Mouse (Mus musculus) kidney, embryonic 15.5 days (tissue): ENCODE data around the gene G3bp2. TPM values are rescaled to one million over a fixed set of nuclear protein-coding genes. Genes with fewer than 3 reads are reported as not detected.

Experiments used
- ATAC-seq: fragments of 200-750 bp; cut with Nextera tagmentation; replicated peaks from 2 replicates; pipeline ENCODE4 v1.8.0; 2017; ENCODE audit warnings: moderate TSS enrichment; ENCODE audit not compliant: low FRiP score
- H3K27ac ChIP-seq: fragments of 300-500 bp; sonication (generic); 2 replicates; pipeline ENCODE4 v1.5.1; 2015; ENCODE audit warnings: mild to moderate bottlenecking, inconsistent platforms
- H3K27me3 ChIP-seq: fragments of 300-500 bp; sonication (generic); 2 replicates; pipeline ENCODE4 v1.6.1; 2015; ENCODE audit warnings: inconsistent platforms
- H3K36me3 ChIP-seq: fragments of 300-500 bp; sonication (generic); 2 replicates; pipeline ENCODE4 v1.6.1; 2015; ENCODE audit warnings: inconsistent platforms
- H3K4me1 ChIP-seq: fragments of 300-500 bp; sonication (generic); 2 replicates; pipeline ENCODE4 v1.6.1; 2015; ENCODE audit warnings: inconsistent platforms
- H3K4me2 ChIP-seq: fragments of 300-500 bp; sonication (generic); 2 replicates; pipeline ENCODE4 v1.6.1; 2015; ENCODE audit warnings: moderate library complexity, mild to moderate bottlenecking, inconsistent platforms
- H3K4me3 ChIP-seq: fragments of 300-500 bp; sonication (generic); replicated peaks from 2 replicates; pipeline ENCODE4 v1.5.1; 2015; ENCODE audit warnings: mild to moderate bottlenecking, inconsistent platforms
- H3K9ac ChIP-seq: fragments of 300-500 bp; sonication (generic); 2 replicates; pipeline ENCODE4 v1.6.1; 2015; ENCODE audit warnings: mild to moderate bottlenecking, inconsistent platforms
- H3K9me3 ChIP-seq: fragments of 300-500 bp; sonication (generic); replicated peaks from 2 replicates; pipeline ENCODE4 v1.6.1; 2016; ENCODE audit warnings: inconsistent platforms
- WGBS: fragments of 180-500 bp; shearing (Covaris S2); methylation state at CpG from one replicate; pipeline ENCODE4 v1.1.7; 2015; ENCODE audit warnings: mixed read lengths; 5-methylcytosine and 5-hydroxymethylcytosine counted together
- polyA plus RNA-seq: library from polyadenylated mRNA; unstranded; fragments of >200 nt; fragmentation: Nextera tagmentation; extraction: Ambion mirVana; gene quantifications from 2 replicates; pipeline ENCODE4 v1.2.1, GENCODE M21; 2015

The G3bp2 gene
- polyA plus RNA-seq, 1 experiment from 2014 or later = 191 TPM

GRCm38 (mm10) chr5:92097779-92098178 is 14.3 kb upstream of the G3bp2 start:
- Histone ChIP-seq H3K4me3 (no peak overlapping the region), H3K36me3 (no peaks in the 10 kb centered on the region), H3K9me3 (no peaks in the 10 kb centered on the region), H3K4me2 (no peak overlapping the region), H3K27me3 (no peaks in the 10 kb centered on the region), H3K9ac (no peak overlapping the region), H3K27ac (no peak overlapping the region), H3K4me1 (peaks cover 17% of the 10 kb centered on the region)
- no peak for ATAC-seq
- 85% methylated on average over 4 of the region's 4 CpGs for WGBS

- no peaks in the 10 kb centered on the region for H3K9me3 ChIP-seq
- no peak overlapping the region for H3K4me2 ChIP-seq
- H3K9ac ChIP-seq = no peak overlapping the region
- no peak overlapping the region for H3K27ac ChIP-seq
- H3K36me3 ChIP-seq = no peaks in the 10 kb centered on the region
- ATAC-seq = peak; percentile 25; the same call in 1 of the 2 replicates
- H3K4me1 ChIP-seq = peaks cover 16% of the 10 kb centered on the region
- no peaks in the 10 kb centered on the region for H3K27me3 ChIP-seq
- 89% methylated on average over 6 of the region's 6 CpGs for WGBS
- no peak overlapping the region for H3K4me3 ChIP-seq
Measured at GRCm38 (mm10) chr5:92096786-92097185, 13.3 kb upstream of the G3bp2 start.

GRCm38 (mm10) chr5:92094062-92094415 is 10.5 kb upstream of the G3bp2 start:
- no peak overlapping the region for H3K9ac ChIP-seq
- H3K4me2 ChIP-seq = no peak overlapping the region
- 62% methylated on average over 3 of the region's 3 CpGs for WGBS
- H3K27ac ChIP-seq = no peak overlapping the region
- ATAC-seq = no peak
- no peaks in the 10 kb centered on the region for H3K36me3 ChIP-seq
- H3K27me3 ChIP-seq = no peaks in the 10 kb centered on the region
- H3K4me1 ChIP-seq = peaks cover 16% of the 10 kb centered on the region
- no peak overlapping the region for H3K4me3 ChIP-seq
- H3K9me3 ChIP-seq = no peaks in the 10 kb centered on the region

DNA sequence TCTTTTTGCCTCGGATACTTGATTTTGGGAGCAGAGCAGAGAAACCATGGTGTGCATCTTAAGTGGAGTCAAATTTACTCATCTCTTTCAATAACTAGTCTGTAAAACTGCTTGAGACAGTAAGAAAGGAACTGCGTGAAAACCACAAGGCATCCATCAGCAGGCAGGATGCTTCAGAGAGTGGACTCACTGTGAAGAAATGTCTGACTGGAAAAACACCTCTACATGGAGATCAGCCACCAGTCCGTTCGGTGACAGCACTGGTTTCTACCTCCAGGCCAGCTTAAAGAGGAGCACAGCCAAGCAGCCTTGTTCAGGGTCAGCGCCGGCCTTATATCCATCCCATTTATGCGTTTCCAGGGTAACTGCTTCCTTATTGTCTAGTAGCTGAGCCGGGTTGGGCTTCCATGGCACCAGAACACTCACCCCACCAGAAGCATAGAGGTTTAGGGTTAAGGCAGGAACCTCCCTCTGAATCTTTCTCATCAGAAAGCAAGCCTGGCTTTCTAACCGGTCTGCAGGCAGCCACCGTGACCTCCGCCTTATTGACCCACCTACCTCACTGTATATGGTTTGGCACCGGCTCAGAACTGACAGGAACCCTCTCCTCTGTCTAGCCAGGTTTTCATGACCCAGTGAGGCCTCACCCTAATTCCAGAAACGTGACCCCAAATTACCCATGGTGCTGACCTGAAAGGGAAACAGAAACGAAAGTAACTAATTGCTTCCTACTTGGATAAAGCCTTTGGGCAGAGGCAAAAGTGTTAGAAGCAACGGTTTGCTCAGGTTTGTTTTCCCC is 9.9 kb upstream of the G3bp2 start:
- Histone ChIP-seq H3K4me3 (no peak overlapping the region), H3K4me2 (no peak overlapping the region), H3K9ac (no peak overlapping the region), H3K36me3 (no peaks in the 10 kb centered on the region), H3K4me1 (peaks cover 12% of the 10 kb centered on the region), H3K27me3 (no peaks in the 10 kb centered on the region), H3K27ac (no peak overlapping the region), H3K9me3 (no peaks in the 10 kb centered on the region)
- whole genome bisulfite sequencing = 54% methylated on average over 15 of the region's 15 CpGs
- ATAC-seq = no peak

DNA sequence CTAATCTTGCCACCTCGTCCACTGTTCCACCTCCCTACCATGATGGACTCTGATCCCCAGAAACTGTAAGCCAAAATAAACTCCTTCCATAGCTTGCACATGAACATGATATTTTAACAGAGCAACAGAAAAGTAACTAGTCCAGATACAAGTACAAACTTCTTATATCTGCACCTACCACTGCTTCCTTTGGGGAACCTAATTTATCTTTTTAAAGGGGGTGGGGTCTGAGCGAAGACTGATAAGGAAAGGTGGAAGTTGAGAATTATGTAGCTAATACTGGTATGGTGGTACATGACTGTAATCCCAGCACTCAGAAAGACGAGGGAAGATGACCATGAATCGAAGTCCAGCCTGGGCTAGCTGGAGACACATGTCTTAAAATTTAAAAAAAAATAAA is 4.0 kb upstream of the G3bp2 start:
- H3K27me3 ChIP-seq = no peaks in the 10 kb centered on the region
- no peak overlapping the region for H3K9ac ChIP-seq
- H3K36me3 ChIP-seq = no peaks in the 10 kb centered on the region
- H3K4me3 ChIP-seq = no peak overlapping the region
- no peak for ATAC-seq
- WGBS = 91% methylated on average over 4 of the region's 4 CpGs
- H3K27ac ChIP-seq = no peak overlapping the region
- 0 out of 2 replicates have a peak, but pooled peaks cover 5% of the 10 kb centered on the region for H3K4me1 ChIP-seq
- H3K9me3 ChIP-seq = no peaks in the 10 kb centered on the region
- no peak overlapping the region for H3K4me2 ChIP-seq

GRCm38 (mm10) chr5:92085821-92086550 is 2.5 kb upstream of the G3bp2 start:
- Histone ChIP-seq H3K9me3 (no peaks in the 10 kb centered on the region), H3K36me3 (no peaks in the 10 kb centered on the region), H3K27ac (no peak overlapping the region), H3K4me1 (peaks cover 17% of the 10 kb centered on the region), H3K4me2 (no peak overlapping the region), H3K9ac (no peak overlapping the region), H3K4me3 (no peak overlapping the region), H3K27me3 (no peaks in the 10 kb centered on the region)
- ATAC-seq = no peak
- WGBS = 82% methylated on average over 7 of the region's 7 CpGs

- Histone ChIP-seq H3K27ac (no peak overlapping the region), H3K4me2 (no peak overlapping the region), H3K36me3 (no peaks in the 10 kb centered on the region), H3K4me1 (peaks cover 23% of the 10 kb centered on the region), H3K4me3 (no peak overlapping the region), H3K27me3 (no peaks in the 10 kb centered on the region), H3K9ac (no peak overlapping the region), H3K9me3 (no peaks in the 10 kb centered on the region)
- no peak for ATAC-seq
- WGBS = 65% methylated on average over 4 of the region's 4 CpGs
Measured at GRCm38 (mm10) chr5:92085246-92085645, 1.7 kb upstream of the G3bp2 start.

- peak overlapping the region; percentile 98 for H3K9ac ChIP-seq
- under 1% methylated on average over 55 of the region's 55 CpGs for WGBS
- peaks cover 32% of the 10 kb centered on the region for H3K4me1 ChIP-seq
- peak; percentile 67 for ATAC-seq
- H3K4me2 ChIP-seq = peak overlapping the region; percentile 70
- H3K27me3 ChIP-seq = no peaks in the 10 kb centered on the region
- H3K27ac ChIP-seq = peak overlapping the region; percentile 99
- H3K9me3 ChIP-seq = no peaks in the 10 kb centered on the region
- peak overlapping the region; percentile 88 for H3K4me3 ChIP-seq
- no peaks in the 10 kb centered on the region for H3K36me3 ChIP-seq
Measured at GRCm38 (mm10) chr5:92082821-92083401, 608 bp downstream of the G3bp2 start.

GRCm38 (mm10) chr5:92081326-92081725 is 2.2 kb downstream of the G3bp2 start:
- H3K27me3 ChIP-seq = no peaks in the 10 kb centered on the region
- H3K4me2 ChIP-seq = peak overlapping the region; percentile 70
- peaks cover 32% of the 10 kb centered on the region for H3K4me1 ChIP-seq
- H3K4me3 ChIP-seq = peak overlapping the region; percentile 88
- no peak overlapping the region for H3K27ac ChIP-seq
- no peaks in the 10 kb centered on the region for H3K36me3 ChIP-seq
- no peak for ATAC-seq
- H3K9ac ChIP-seq = no peak overlapping the region
- WGBS = 72% methylated on average over 3 of the region's 3 CpGs
- no peaks in the 10 kb centered on the region for H3K9me3 ChIP-seq

- 62% methylated on average over 1 of the region's 1 CpGs for WGBS
- Histone ChIP-seq H3K4me2 (no peak overlapping the region), H3K4me1 (peaks cover 32% of the 10 kb centered on the region), H3K36me3 (no peaks in the 10 kb centered on the region), H3K27me3 (no peaks in the 10 kb centered on the region), H3K27ac (no peak overlapping the region), H3K9me3 (no peaks in the 10 kb centered on the region), H3K9ac (no peak overlapping the region), H3K4me3 (no peak overlapping the region)
- ATAC-seq = no peak
Measured at GRCm38 (mm10) chr5:92080400-92080799, 3.1 kb downstream of the G3bp2 start.

GRCm38 (mm10) chr5:92079304-92079703 is 4.2 kb downstream of the G3bp2 start:
- Histone ChIP-seq H3K9me3 (no peaks in the 10 kb centered on the region), H3K4me3 (no peak overlapping the region), H3K27me3 (no peaks in the 10 kb centered on the region), H3K27ac (no peak overlapping the region), H3K4me2 (no peak overlapping the region), H3K9ac (no peak overlapping the region), H3K36me3 (no peaks in the 10 kb centered on the region), H3K4me1 (peaks cover 31% of the 10 kb centered on the region)
- no peak for ATAC-seq
- WGBS = 69% methylated on average over 1 of the region's 1 CpGs

- Histone ChIP-seq H3K4me2 (no peak overlapping the region), H3K9me3 (no peaks in the 10 kb centered on the region), H3K4me1 (peaks cover 27% of the 10 kb centered on the region), H3K9ac (no peak overlapping the region), H3K27me3 (no peaks in the 10 kb centered on the region), H3K4me3 (no peak overlapping the region), H3K27ac (no peak overlapping the region), H3K36me3 (no peaks in the 10 kb centered on the region)
- no peak for ATAC-seq
Measured at GRCm38 (mm10) chr5:92078751-92079150, 4.8 kb downstream of the G3bp2 start.
